Mouse (Mus musculus): ENCODE results near the gene Morc4.

- TF ChIP-seq CTCF (IDR thresholded peaks at IDR 0.05; ENCODE audit: control insufficient read depth, insufficient read depth, insufficient read length) (no peak), MYOG (IDR thresholded peaks at IDR 0.05; ENCODE audit: control insufficient read depth, extremely low read depth, insufficient read length) (no peak), MYOD1 (IDR thresholded peaks at IDR 0.05; ENCODE audit: control insufficient read depth, insufficient read length, low read depth) (no peak), USF1 (IDR thresholded peaks at IDR 0.05; ENCODE audit: low read depth) (no peak), MAX (IDR thresholded peaks at IDR 0.05) (no peak)
Measured at GRCm38 (mm10) chrX:139785764-139786163, 85.7 kb downstream of the Morc4 start.
